Mouse (Mus musculus) neural tube, embryonic 10.5 days (tissue): ENCODE measurements around the gene Calcr.
"Not testable (repeated sequence)": the region's sequence is repeated elsewhere in the genome, so short reads cannot be mapped to it uniquely, and the experiment has no call there.

Source experiments
- DNase-seq: peaks from one replicate; pipeline ENCODE4 v3.0.0-alpha.2; 2017; ENCODE audit warnings: low spot score; ENCODE audit errors: extremely low spot score

Gene Calcr

DNA sequence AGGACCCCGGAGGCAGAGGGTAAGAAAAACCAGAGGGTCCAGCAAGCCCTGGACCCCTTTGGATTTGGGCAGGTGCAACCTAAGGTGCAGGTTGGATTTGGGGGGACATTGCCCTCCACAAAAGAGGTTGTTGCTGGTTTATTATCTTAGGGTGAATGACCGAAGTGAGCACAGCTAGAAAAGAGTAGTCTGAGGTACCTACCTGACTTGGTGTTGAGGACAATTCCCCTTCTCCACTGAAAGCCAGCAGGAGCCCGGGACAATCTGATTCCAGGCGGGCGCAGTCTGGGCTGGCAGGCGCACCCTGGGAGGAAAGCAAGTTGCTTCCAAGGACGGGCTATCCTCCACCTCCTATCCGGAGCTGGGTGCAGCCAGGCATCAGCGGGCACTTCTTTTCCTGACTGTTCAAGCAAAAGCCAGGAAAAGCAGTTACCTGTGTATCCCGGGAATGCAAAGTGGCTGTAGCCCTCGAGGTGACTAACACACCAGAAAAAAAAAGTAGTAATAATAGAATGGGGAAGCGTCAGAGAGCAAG lies at the start of gene Calcr:
Gene Calcr (minus strand): TSS at position 485 of the 535 bp plus-strand sequence.
- peak; percentile 30 for DNase-seq

DNA sequence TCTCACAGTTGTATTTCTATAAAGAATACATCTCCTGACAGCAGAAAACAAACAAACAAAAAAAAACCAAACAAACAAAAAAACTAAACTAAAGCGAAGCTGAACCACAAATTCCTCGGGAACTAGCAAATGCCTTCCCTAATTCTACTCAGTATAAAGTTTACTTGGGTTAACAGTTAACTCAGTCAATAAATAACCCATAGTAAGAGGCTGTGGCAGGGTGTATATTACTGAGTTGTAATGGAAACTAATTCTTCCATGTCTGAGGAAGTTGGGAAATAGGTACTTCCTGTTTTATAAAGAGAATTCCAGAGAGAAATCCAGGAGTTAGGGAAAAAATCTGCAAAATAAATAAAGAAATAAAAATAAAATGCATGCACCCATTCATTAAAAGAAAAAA lies 3.0 kb upstream of the Calcr start:
- no peak for DNase-seq

DNA sequence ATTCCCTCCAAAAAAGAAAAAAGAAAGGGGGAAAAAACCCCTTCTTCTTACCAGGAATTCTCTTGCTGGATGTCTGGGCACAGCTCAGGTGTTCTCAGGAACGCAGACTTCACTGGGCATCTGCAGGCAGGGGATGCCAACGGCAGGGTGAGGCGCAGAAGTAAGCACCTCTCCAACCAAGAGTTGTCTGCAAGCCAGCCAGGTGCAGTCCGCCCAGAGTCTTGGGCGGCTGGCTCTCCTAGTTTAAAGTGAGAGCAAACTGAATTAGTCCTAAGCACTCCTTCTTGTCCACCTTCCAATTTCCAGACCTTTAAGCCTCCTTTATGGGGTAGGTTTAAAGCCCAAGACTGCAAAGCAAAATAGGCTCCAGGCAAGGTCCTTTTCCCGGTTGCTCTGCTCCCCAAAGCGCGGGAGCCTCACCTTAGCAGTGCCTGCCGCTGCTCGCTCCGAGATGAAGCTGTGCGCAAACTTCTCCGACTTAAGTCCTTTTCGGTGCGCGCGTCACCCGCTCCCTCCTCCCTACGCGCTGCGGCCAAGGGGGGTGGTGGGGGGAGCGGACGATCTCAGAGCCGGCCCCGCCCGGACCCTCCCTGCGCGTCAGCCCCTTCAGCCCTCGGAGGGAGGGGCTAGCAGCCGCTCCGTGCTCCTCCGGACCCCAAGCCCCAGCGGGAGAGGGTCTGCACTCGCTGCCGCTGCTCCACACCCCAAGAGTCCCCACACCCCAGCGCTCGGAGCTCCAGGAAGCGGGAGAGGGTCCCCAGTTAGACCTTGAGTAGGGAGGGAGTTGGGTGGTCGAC lies 1.1 kb downstream of the Calcr start:
- DNase-seq: peak; percentile 55

DNA sequence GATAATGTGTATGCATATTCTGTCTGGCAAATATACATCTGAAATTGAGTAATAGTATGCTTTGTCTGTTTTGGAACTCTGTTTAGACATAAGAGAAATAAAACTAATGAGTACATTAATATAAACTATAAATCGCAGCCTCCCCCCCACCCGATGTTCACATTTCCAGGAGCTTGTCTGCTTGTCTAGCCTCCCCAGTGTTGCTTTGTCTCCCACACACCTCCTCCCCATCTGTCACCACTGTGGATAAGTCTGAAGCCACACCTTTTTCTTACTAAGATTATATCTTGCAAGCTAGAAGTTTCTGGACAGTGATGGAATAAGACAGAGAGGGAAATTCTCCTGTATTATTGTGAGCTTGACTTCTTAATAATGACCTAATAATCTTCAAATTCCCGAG lies 12.9 kb downstream of the Calcr start:
- no peak for DNase-seq

DNA sequence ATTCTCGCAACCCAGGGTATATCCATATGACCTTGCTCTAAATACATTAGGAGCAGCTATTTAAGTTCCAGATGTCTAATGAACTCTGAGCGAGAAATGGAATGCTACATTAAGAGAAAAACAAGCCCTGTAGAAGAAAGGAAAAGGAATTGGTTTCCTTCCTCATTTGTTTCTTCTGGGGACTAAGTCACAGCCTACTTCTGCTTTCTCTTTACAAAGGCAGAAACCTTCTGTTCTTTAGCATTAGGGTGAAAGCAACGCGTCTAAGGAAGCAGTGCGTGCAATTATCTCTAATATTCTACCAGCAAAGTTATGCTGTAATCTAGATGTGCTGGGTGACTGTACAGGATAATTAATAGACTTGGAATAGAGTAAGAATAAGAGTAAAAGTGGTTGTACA lies 14.9 kb downstream of the Calcr start:
- no peak for DNase-seq

DNA sequence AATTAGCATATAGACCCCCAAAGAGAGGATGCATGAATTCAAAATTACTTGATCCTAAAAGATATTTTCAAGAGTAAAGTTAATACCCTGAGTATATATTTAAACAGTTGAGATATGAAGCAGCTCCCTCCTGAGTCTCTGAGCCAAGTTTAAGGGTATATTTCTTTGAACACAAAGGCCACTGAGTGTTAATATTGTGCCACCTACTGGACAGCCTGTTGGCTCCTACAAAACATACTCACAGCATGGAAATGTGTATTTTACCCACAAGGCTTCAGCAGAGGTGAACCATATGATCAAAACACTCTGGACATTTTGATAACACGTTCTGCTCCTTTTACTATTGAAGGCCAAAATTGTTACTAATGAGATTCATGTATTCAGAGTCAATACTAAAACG lies 19.0 kb downstream of the Calcr start:
- no peak for DNase-seq

DNA sequence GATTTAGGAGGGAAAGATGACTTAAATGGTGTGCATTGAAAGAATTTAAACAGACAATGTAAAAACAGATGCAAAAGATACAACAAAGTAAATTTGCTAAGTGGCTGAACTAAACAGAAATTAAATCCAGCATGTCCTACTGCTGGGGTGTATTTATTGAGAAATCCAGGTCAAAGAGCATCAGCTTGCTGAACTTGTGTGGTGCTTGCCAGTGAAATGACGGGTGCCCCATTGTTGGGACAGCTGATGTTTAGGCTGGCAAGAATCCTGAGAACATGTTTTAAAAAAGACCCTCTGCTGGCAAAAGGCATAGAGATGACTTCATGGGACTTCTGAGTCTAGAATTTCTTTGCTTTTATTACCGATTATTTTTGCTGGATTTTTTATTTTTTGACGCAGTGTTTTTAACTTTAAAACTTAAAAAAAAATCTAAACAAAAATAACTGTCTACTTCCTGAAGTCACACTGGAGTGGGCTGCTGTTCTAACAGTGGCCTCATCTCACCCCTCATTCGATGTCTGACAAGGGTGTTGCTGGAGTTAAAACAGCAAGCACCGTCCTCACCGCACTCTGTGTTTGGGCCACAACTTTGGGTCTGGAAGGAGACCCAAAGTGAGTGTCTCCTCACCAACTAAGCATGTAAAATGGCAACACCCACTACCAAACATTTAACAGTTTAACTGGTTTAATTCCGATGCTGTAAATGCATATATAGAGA lies 22.4 kb downstream of the Calcr start:
- no peak for DNase-seq

DNA sequence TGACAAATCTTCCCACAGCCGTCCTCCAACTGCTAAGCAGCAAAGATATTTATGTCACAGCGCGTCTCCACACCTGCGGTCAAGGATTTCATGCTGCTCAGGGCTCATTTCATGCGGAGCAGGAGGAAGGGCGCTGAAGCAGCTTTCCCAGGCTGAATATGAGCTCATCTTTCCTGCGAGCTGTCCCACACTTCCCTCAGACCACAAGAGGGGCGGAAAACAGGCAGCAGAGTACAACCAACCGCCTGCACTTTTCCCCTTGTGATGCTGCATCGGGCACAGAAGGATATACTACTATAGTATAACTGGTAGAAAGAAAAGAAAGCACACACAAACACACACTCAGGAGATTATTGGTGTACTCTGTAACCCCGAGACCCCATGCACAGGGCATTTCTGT lies 23.2 kb downstream of the Calcr start:
- no peak for DNase-seq

DNA sequence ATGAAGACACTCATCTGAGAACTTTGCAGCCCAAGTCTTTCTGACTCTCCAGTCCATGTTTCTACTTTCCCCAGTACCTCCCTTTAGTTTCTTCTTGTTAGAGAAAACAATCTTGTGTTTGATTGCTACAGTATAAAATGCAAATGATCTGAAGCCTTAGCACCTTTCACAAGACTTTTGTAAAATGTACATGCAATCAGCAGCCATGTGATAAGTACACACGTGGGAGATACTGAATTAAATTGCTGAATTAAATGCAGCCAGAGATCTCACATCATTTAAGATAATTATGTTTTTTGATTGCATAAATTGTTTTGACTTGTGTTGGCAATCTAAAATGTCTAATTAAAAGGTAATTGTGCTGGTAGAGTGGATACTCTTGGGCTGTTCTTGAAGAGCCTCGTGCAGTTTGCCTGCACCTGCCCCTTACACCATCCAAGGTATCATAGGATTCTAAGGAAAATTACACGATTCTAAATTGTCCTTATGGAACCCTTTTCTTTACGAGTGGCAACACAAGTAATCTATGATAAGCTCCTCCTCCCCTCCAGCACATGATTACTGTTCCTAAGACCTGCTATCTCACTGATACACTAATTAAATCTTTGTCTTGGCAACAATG lies 34.2 kb downstream of the Calcr start:
- no peak for DNase-seq

DNA sequence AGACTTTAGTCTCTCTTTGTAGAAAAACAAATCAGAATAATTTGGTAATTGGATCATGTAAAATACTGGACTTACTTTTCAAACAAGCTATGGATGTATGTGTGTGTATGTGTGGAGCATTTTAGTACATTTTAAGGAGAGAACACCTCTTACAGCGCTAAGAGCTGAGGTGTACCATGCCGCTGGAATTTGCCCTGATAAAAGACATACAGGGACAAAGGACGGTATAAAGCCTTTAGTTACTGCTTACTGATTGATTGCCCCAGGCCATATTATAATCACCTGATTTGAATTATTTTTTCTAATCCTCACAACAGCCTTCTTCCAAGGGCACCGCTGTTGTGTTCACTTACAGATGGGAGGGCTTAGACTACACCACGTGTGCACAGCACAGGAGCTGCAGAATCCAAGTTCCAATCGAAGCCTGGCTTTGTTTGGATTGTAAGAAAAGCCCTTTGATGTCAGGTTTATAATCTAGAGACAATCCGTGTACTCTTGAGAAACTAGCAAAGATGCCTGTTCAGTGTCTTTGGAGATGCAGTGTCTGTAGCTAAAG lies 76.3 kb downstream of the Calcr start:
- no peak for DNase-seq

DNA sequence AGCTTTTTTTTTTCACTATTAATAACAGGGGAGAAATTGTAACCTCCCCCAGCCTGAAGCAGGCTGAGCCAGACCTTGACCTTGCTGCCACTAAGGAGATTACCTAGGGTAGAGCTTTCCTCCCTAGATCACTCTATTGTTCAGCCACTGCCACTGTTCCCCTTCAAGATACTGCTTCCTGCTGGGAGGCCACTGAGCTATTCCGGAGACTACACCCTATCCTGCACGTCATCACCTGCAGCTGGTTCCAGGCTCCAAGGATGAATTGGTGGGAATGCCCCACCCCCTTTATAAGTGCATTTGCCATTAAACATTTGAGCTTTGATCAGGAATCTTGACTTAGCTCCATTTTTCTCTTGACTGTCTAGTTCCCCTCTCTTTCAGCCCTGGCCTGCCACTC lies 86.2 kb downstream of the Calcr start:
- DNase-seq: not testable (repeated sequence)

DNA sequence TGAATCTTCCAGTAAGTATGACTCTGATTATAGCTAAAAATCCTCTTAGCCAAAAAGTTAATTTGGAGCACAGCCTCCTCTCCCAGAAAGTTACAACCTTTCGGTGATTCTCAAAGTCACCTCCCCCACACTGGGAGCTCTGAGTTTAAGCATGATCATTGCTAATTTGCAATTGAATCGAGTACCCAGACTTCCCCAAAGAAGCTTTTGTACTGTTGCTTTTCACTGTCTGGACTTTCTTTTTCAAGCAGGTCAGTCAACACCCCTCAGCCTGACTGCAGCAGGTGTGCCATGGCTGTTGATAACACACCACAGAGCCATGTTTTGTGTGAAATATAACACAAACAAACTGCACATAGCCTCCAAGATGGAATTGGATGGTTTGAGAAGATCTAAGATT lies 86.7 kb downstream of the Calcr start:
- DNase-seq: no peak

DNA sequence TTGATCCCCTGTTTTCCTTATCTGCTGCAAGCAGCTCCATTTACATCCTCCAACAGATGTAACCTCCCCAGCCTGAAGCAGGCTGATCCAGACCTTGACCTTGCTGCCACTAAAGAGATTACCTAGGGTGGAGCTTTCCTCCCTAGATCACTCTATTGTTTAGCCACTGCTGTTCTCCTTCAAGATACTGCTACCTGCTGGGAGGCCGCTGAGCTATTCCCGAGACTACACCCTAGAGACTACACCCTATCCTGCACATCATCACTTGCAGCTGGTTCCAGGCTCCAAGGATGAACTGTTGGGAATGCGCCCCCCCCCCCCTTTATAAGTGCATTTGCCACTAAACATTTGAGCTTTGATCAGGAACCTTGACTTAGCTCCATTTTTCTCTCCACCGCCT lies 92.6 kb downstream of the Calcr start:
- not testable (repeated sequence) for DNase-seq

DNA sequence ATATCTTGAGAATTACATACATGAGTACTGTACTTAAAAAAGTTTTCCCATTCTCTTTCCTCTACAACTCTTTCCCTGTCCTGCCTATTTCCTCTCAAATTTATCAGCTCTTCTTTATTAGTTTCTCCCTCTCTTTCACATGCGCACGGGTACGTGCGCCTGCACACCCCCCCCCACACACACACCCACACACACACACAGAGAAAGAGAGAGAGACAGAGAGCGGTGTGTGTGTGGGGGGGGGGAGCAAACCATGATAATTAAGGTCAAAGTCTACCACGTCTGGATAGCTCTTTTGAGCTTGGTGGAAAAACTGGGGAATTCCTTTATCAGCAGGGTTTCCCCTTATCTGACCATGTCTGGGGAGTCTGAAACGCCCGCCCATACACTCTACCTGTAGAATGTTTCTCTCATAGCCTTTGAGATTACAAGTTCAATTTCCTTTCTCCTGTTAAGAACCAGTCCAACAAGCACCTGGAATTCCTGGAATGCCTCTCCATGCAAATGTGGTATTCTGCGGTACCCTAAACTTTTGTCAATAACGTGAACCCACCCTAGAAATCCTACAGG lies 100.3 kb downstream of the Calcr start:
- DNase-seq: no peak

DNA sequence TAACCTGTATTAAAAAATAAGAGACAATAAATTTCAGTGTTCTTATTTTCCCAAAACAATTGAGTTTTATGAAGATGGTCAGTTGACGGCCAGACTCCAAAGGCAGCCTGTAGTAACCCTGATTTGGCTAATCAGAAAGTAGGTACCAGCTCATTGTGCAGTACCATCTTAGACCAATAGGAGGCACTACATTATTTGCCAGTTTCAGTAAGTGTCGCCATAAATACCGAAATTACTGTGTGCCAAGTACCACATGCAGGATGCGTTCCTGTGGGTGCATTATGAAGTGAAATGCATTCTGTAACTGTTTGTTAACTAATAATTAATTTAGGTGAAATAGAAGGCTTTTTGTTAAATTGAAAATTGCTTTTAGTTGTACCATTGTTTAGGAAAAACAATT lies 106.1 kb downstream of the Calcr start:
- DNase-seq: no peak
